Mouse (Mus musculus) liver, embryonic 14.5 days (tissue): Measurements from ENCODE around the gene Gas2.

ENCODE experiments used
- CTCF ChIP-seq: IDR thresholded peaks from 2 replicates; pipeline ENCODE4 v1.5.1; 2016; ENCODE audit warnings: antibody characterized with exemption, low read depth, control low read depth
- EP300 ChIP-seq: IDR thresholded peaks from 2 replicates; pipeline ENCODE4 v1.6.1; 2016; ENCODE audit warnings: antibody characterized with exemption, low read depth

DNA sequence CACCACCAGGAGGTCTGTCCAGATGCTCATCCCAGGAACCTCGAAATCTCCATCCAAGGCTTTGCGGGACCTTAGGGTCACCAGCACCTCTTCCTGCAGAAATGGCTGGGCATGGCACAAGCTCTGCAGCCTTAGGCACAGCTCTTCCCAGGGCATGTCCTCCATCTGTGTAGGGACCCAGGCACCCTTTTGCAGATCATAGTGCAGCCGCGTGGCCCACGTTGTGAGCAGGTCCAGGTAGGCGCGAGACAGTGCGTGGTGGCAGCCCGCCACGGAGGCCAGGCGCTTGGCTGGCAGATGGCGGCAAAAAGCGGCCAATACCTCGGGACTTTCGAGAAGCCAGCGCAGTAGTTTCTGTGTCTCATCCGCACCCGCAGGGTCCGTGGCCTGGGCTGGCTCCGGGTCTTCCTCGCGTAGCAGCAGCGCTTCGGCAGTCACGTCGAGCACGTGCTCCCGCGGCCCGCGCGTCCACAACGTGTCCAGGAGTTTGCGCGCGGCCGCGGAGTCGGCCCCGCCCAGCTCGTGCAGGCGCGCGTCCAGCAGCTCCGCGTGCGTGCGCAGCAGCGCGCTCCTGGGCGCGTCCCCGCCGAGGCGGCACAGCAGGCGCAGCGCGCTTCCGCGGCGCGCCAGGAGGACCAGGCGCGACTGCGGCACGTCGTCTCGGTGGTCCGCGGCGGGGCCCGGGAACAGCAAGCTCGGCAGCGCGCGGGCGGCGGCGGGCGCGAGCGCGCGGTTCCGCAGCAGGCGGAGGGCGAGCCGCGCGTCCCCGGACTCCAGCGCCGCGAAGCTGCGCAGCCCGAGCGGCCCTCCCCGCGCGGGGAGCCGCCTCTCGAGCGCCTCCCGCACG is at the start of gene Gas2:
- TF ChIP-seq CTCF (no peak), EP300 (no peak)
